Mouse (Mus musculus) left cerebral cortex, postnatal 4 days (tissue): ENCODE measurements around the gene Pdap1. TPM values are rescaled to one million over a fixed set of nuclear protein-coding genes. Genes with fewer than 3 reads are reported as not detected.
"Not testable (repeated sequence)": the region's sequence is repeated elsewhere in the genome, so short reads cannot be mapped to it uniquely, and the experiment has no call there.

Source experiments
- DNase-seq: peaks from one replicate; pipeline ENCODE4 v3.0.0-alpha.2; 2022
- intact Hi-C: fragments of 180-260 bp; cut with DNase I; formaldehyde crosslinking; loops from one replicate; pipeline ENCODE4 v1.15.1; 2025
- total RNA-seq, 2 experiments: library from RNA; stranded (reverse); gene quantifications; 2 replicates each; pipeline ENCODE4 v1.2.3; 2021

Gene Pdap1
- total RNA-seq, 2 experiments from 2014 or later: 136 to 144 TPM

GRCm38 (mm10) chr5:145120921-145121320, 19.1 kb downstream of the Pdap1 start:
- DNase-seq: no peak
- intact Hi-C loops: no loop called here

- DNase-seq: no peak
- intact Hi-C loops: no loop called here
Measured at GRCm38 (mm10) chr5:145119385-145119784, 20.7 kb downstream of the Pdap1 start.

GRCm38 (mm10) chr5:145118461-145118860, 21.6 kb downstream of the Pdap1 start:
- no peak for DNase-seq
- intact Hi-C loops: no loop called here

GRCm38 (mm10) chr5:145118005-145118404, 22.0 kb downstream of the Pdap1 start:
- intact Hi-C loops: no loop called here
- DNase-seq: no peak

GRCm38 (mm10) chr5:145116916-145117315, 23.1 kb downstream of the Pdap1 start:
- peak; percentile 60 for DNase-seq
- intact Hi-C loops: no loop called here

- intact Hi-C loops: no loop called here
- no peak for DNase-seq
Measured at GRCm38 (mm10) chr5:145116316-145116715, 23.7 kb downstream of the Pdap1 start.

GRCm38 (mm10) chr5:145115736-145116135, 24.3 kb downstream of the Pdap1 start:
- DNase-seq: no peak
- intact Hi-C loops: no loop called here

GRCm38 (mm10) chr5:145114606-145115473, 25.2 kb downstream of the Pdap1 start:
- DNase-seq: peak; percentile 38
- intact Hi-C loops: no loop called here

GRCm38 (mm10) chr5:145114071-145114605, 25.9 kb downstream of the Pdap1 start, which contains the start of gene Arpc1b:
Gene Arpc1b (plus strand): TSS chr5:145114215.
- intact Hi-C loops: no loop called here
- DNase-seq: peak; percentile 49

- intact Hi-C loops: no loop called here
- no peak for DNase-seq
Measured at GRCm38 (mm10) chr5:145113416-145113815, 26.6 kb downstream of the Pdap1 start.

GRCm38 (mm10) chr5:145112566-145112965, 27.5 kb downstream of the Pdap1 start:
- DNase-seq: no peak
- intact Hi-C loops: no loop called here

- no peak for DNase-seq
- intact Hi-C loops: no loop called here
Measured at GRCm38 (mm10) chr5:145110401-145110800, 29.6 kb downstream of the Pdap1 start.

- no peak for DNase-seq
- intact Hi-C loops: no loop called here
Measured at GRCm38 (mm10) chr5:145105694-145106275, 34.3 kb downstream of the Pdap1 start.

GRCm38 (mm10) chr5:145104328-145104727, 35.7 kb downstream of the Pdap1 start:
- intact Hi-C loops: no loop called here
- no peak for DNase-seq

GRCm38 (mm10) chr5:145102706-145103105, 37.3 kb downstream of the Pdap1 start:
- intact Hi-C loops: no loop called here

GRCm38 (mm10) chr5:145101451-145101850, 38.6 kb downstream of the Pdap1 start:
- intact Hi-C loops, DNase-seq: not testable (repeated sequence)

More at GRCm38 (mm10) chr5:145102706-145103105, 37.3 kb downstream of the Pdap1 start:
- no peak for DNase-seq

GRCm38 (mm10) chr5:145100960-145101359, 39.1 kb downstream of the Pdap1 start:
- intact Hi-C loops: no loop called here
- no peak for DNase-seq

GRCm38 (mm10) chr5:145098340-145098821, 41.7 kb downstream of the Pdap1 start:
- intact Hi-C loops: no loop called here
- DNase-seq: no peak

- DNase-seq: no peak
- intact Hi-C loops: no loop called here
Measured at GRCm38 (mm10) chr5:145096195-145096594, 43.8 kb downstream of the Pdap1 start.

GRCm38 (mm10) chr5:145089878-145090277, 50.2 kb downstream of the Pdap1 start:
- intact Hi-C loops: no loop called here
- no peak for DNase-seq

- intact Hi-C loops: no loop called here
- DNase-seq: no peak
Measured at GRCm38 (mm10) chr5:145088186-145088585, 51.9 kb downstream of the Pdap1 start.

GRCm38 (mm10) chr5:145084822-145085221, 55.2 kb downstream of the Pdap1 start:
- intact Hi-C loops: no loop called here
- DNase-seq: no peak
